Mouse (Mus musculus) lung, adult 18-20 months (tissue): Measurements from ENCODE around the gene Aloxe3.

Experiments used
- DNase-seq, 2 experiments: peaks; one replicate each; pipeline ENCODE4 v3.0.0; 2022; ENCODE audit warnings: mixed read lengths in 2 of 2

Gene Aloxe3

DNA sequence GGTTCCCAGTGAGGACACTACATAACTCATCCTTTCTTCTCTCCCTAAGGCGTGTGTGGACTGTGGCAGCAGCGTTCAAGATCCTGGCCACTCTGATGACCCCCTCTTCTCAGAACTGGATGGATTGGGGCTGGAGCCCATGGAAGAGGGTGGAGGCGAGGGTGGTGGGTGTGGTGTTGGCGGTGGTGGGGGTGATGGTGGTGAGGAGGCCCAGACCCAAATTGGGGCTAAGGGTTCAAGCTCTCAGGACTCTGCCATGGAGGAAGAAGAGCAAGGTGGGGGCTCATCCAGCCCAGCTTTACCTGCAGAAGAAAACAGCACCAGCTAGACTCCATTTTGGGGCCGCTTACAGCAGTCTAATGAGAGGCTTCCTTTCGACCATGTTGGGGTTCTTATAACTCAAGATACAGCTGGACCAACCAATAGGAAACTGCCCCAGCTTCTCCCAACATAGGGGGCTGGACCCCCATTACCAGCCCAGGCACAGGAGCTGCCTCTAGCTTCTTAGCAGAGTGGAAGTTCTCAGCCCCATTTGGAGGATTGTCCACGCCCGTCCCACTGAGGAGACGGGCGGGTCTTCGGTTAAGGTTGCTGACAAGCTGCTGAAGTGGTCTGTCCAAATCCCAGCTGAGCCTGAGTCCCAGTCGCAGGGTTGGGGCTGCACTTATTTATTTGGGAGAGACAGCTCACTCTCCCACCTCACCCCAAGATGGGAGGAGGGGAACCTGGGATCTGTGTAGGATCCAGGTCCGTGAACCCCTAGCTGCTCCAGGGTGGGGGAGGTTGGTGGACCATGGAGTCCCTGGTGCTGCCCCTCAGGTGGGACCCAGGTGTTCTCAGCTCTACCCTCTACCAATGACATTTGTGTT is 16.4 kb upstream of the Aloxe3 start:
- peak in 1 of 2 experiments; percentile 6 for DNase-seq

DNA sequence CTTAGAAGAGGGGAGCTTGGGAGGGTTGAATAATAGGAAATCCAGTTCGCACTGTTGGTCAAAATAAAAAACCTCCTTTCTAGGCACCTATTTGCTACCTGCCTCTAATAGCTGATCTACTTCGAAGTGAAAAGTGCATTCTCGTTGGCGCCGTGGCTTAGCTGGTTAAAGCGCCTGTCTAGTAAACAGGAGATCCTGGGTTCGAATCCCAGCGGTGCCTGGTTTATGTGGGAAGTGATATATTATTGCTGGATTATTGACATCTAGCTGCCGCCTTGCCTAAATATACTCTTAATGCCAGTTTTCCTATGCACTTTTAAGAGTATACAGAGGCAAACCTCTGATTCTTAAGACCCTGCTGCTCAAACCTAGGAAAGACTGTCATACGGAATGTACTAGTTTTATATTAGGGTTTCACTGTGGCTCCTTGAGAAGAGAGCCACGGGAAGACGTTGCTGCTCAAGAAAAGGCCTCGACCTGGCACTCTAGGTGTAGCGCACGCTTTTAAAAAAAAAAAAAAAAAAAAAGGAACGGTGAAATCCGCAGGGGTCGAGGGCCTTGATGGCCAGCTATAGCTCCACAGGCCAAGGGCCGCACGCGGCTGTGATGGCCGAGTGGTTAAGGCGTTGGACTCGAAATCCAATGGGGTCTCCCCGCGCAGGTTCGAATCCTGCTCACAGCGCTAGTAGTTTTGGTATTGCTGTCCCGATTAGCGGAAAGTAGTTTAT is 15.2 kb upstream of the Aloxe3 start:
- DNase-seq = peak; percentile 87 to 91

DNA sequence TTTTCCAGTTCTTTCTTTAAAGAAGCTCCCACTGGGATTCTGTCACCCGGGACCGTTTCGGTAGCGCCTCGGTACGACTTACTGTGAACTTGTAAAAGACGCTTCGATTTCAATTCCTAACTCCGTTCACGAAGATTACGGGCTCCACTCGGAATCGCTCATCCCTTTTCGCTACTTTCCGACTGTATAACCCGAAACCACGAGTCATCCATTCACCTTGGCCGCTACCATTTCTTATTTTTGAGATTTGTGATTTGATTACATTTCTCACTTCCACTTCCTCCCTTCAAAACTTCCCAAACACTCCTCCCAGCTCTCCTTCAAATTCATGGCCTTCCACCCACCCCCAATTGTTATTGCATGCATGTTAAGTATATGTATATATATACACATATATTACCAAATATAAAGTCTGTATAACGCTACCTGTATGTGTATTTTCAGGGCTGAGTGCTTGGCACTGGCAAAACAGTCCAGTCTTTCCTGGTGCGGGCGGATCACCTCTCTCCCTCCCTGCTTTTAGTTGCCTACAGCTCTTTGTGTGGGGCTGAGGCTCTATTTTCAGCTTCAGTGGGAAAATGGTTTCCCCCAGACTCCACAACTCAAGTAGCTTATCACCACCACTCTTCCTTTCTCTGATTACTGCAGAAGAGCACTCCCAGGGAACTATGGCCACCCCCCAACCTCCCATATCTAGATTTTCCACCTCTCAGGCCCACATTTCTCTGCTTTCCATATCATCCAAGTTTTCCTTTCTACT is 14.5 kb upstream of the Aloxe3 start:
- no peak for DNase-seq

DNA sequence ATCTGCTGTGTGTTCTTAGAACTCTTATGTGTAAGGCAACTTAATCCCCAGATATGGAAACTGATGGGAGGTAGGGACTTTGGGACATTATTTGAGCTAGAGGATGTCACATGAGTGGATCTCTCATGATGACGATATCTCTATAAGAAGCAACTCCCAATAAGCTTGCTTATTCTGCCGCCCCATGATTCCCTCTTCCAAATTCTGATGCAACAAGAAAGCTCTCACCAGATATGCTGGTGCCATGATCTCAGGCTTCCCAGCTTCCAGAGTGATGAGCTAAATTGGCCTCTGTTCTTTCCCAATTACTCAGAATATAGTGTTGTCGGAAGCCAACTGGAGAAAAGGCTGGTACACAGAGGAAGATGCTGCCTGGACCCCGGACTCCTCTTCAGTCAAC is 13.8 kb upstream of the Aloxe3 start:
- DNase-seq = no peak

DNA sequence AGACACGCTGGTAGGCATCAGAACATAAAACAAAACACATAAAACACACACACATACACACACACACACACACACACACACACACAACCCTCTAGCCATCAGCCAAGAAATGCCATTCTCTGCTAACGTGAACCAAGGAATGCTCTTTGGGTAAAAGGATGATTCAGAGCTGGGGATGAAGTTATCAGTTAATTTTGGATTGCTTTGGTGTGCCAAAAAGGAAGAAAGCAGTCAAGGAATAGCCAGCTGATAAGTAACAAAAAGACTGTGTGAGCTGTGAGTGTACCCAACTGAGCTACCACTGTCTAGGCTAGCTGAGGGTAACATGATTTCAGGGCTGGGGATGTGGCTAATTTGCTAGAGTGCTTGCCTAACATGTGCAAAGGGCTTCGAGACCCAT is 11.7 kb upstream of the Aloxe3 start:
- no peak for DNase-seq

DNA sequence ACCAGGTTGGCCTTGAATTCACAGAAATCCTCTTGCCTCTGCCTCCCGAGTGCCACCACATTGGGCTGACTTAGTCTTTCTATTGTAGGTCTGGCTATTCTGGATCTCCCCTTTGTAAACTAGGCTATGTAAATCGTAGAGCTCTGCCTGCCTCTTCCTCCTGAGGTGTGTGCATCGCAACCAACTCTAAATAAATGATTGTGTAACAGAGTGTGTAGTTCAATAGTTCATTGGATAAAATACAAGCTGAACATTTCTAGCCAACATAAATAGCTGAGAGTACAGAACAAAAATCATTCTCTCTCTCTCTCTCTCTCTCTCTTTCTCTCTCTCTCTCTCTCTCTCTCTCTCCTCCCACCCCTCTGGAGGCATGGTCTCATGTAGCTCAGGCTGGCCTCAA is 11.1 kb upstream of the Aloxe3 start:
- no peak for DNase-seq

DNA sequence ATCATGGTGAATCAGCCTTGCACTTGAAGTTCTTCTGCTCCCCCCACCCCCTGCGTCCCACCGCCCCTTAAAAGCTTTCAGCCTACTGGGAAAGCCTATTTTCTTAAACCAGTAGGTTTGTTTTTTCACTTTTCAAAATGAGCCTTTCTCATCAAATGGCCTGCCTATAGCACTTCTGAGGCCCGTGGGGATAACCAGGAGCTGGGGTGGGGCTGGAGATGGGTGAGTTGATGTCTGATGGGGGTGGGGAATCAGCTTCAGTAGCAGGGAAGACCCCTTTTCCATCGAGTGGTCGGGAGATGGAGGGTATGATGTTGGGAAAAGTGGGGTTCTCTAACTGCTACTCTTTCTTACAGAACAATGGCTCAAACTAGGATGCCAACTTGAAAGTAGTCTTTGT is 8.9 kb upstream of the Aloxe3 start:
- DNase-seq = no peak

DNA sequence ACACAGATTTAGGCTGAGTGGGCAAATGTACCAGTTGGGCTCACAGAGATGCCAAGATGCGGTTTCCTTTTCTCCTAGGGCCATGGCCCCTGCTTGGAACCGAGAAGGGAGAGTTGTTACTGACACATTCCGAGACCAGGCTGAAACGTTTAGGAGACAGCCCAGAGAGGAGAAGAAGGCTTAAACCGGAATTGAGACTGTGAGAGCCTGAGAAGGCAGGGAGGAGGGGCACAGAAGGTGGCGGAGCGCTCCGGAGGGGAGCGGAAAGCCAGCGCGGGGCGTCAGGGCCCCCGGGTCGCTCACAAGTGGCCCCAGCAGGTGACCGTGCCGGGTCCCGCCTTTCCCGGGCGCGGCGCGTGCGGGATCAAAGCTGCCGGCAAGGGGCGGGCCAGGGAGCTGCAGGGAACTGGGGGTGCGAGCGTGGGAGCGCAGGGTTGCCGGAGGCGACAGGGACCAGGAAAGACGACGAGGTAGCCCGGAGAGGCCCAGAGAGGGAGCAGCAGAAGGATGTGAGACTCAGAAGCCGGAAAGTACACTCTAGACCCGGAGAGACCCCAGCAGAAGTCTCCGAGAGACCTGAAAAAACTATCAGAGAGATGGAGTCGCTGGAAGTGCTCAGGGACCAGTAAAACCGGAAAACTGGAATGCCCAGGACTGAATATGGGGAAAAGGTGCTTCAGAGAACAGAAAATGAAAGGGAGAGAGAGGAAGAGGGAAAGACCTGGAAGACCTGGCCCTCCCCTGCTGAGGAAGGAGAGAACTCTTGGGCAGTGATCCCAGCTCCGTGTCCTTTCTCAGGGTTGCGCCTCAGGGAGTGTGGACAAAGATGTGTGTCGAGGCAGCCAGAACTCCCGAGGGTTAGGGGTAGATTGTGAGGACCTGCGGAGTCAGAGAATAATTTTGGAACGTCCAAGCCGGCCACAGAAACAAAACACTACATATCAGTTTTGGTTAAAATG is 7.7 kb upstream of the Aloxe3 start:
- peak; percentile 77 to 83 for DNase-seq

DNA sequence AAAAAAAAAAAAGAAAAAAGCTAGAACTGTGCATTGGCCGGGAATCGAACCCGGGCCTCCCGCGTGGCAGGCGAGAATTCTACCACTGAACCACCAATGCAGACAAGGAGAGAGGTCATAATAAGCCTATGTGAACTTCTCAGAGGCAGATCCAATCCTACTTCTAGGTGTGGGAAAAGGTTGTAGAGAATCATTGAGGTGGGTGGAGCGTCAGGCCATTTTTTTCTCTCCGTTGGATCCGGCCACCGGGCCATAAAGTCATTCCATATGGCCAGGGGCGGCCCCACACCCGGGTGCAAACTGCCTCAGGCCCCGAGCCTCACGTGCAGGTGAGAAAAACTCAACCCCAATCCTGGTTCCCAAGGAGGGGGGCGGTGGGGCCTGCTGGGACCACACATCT is 6.9 kb upstream of the Aloxe3 start:
- peak; percentile 77 to 90 for DNase-seq

DNA sequence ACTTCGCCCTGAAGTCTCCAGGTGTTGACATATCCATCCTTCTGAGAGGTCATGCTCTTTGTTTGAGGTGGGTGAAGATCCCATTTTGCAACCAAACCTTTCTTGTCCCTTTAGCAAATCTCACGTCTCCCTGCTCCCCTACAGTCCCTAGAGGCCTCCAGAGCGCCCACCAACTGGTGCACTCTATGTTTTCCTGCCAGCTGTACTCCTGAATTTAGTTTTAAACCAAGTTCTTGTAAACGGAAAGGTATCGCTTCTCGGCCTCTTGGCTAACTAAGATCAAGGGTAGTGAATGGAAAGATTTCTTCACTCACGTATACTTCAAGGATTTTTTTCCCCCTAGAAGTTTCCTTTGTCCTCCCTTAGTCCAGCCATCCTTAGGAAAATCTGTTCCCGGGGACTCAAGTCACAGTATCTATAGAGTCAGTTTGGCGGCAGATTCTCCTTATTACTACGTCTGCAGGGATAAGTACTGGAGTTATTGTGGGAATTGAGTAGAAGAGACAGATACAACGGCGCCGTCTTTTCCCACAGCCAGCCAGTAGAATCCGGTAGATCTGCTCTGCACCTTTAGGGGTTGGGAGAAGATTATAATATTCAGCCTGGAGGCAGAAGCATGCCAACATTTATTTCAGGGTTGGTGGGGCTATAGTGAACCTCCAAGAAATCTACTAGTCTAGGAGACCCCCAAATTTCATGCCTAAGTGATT is 6.1 kb upstream of the Aloxe3 start:
- DNase-seq = no peak

DNA sequence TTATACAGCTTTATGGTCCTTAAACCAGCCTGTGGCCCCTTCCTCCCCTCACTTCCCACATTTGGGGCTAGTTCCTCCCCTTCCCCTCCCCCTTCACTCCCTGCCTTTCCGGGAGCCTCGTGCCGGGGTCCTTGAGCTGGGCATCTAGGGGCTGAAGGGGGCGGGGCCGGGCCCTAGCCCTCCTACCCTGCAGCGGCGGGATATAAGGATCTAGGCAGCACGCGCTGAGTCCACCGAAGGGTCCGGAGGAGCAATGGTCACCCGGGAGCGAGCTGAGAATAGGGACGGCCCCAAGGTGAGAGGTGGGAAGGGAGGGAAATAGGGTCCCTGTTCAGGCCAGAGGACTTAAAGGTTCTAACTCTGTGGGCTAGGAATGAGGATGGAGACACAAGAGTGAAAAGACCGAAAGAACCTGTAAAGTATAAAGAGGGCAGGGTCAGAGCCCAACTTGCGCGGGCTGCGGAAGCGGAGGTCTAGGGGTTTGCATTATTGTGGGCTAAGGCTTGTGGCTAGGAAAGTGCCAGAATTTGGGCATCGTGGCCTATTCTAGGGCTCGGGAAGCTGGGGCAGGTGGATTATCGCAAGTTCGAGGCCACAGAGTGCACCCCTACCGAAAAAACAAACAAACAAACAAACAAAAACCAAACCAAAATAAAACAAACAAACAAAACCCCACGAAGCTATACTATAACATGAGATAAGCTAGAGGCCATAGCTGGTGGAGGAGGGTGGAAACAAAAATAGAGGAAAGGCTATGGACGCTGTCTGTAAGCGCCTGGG is 5.3 kb upstream of the Aloxe3 start, which contains the start of gene Hes7:
TSS of gene Hes7 (plus strand) at position 184 of the 780 bp plus-strand sequence.
- no peak for DNase-seq

DNA sequence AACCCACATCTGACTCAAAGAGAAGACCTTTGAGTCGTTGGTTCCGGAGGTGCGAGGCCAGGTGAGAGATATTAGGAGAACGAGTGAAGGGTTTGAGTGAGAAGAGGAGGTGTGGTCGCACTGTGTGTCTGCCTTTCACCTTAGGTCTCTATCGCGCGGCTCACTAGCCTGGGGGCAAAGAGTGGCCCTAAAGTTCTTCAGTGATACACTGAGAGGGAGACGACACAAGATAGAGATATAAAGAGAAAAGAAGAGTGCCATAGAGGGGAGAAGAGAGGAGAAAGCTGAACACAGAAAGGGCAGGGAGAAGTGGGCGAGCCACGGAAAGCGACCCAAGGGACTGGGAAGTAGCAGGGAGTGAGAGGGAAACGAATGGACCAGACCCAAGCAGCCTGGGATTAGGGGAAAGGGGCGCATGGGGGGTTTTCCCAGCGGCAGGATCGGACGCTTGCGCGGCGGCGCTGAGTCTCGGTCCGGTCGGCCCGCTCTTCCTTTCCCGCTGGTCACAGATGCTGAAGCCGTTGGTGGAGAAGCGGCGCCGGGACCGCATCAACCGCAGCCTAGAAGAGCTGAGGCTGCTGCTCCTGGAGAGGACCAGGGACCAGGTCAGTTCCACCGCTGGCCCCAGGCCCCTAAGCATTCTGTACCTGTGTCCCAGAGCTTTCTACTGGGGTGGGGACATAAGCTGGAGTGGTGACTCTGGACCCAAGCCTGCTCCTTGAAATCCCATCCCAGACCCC is 4.5 kb upstream of the Aloxe3 start:
- DNase-seq = no peak

DNA sequence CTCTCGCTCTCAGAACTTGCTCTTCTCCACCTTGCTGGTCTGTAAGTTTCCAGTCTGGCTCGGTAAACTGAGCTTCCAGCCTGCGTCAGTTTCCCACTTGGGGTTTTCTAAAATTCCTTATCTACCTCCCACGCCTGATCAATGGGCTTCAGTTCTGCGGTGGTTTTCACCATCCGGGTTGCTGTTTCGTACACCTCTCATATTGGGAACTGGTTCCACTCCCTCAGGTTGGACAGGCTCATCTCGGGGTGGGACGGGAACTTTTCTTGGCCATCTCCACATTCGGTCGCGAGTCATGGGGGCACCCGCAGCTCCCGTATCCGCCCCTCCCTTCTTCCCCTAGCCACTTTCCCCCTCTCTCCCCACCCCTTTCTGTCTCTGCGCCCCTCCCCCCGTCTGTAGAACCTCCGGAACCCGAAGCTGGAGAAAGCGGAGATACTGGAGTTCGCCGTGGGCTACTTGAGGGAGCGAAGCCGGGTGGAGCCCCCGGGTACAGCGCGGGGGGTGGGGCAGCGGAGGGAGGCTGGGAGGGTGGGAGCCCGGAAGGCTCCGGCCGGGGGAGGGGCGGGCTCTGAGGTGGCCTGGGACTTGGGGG is 3.9 kb upstream of the Aloxe3 start:
- no peak for DNase-seq

DNA sequence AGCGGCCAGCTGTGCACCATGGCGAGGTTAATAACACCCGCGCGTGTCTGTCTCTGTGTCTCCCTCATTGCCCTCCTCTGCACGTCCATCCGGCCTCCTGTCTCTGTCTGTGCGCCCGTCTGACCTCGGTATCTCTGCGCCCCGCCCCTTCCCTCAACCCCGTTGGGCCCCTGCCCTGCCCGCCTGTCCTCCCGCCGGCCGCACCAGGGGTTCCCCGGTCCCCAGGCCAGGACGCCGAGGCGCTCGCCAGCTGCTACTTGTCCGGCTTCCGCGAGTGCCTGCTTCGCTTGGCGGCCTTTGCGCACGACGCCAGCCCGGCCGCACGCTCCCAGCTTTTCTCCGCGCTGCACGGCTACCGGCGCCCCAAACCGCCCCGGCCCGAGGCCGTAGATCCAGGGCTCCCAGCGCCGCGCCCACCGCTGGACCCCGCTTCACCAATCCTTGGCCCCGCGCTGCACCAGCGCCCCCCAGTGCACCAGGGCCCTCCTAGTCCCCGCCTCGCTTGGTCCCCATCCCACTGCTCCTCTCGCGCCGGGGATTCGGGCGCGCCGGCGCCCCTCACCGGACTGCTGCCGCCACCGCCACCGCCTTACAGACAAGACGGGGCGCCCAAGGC is 3.3 kb upstream of the Aloxe3 start, which contains the start of gene 9130213A22Rik:
TSS of gene 9130213A22Rik (minus strand) at position 254 of the 616 bp plus-strand sequence.
- DNase-seq = peak; percentile 91 to 92

DNA sequence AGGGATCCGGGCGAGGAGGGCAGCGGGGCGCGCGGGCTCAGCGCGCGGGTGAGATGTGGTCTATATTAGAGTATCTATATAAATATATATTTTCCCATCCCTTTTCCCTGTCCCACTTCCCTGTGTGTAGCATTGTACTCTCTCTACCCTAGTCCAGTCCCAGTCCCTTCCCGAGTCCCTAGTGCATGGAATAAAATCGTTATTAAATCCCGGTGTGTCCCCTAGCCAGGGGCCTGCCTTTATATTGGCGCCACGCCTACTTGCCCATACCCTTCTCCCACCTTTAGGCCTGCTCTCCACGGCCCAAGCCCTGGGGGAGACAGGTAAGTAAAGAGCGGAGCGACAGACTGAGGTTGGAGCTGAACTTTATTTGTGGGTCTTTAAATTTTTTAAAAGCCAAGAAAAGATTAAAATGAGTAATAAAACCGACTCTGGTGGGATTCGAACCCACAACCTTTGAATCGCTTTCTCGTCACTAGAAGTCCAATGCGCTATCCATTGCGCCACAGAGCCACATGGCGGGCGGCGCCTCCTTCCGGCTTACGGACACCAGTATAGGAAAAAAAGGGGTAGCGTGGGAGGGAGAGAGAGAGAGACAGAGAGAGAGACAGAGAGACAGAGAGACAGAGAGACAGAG is 2.5 kb upstream of the Aloxe3 start:
- peak; percentile 89 to 91 for DNase-seq

DNA sequence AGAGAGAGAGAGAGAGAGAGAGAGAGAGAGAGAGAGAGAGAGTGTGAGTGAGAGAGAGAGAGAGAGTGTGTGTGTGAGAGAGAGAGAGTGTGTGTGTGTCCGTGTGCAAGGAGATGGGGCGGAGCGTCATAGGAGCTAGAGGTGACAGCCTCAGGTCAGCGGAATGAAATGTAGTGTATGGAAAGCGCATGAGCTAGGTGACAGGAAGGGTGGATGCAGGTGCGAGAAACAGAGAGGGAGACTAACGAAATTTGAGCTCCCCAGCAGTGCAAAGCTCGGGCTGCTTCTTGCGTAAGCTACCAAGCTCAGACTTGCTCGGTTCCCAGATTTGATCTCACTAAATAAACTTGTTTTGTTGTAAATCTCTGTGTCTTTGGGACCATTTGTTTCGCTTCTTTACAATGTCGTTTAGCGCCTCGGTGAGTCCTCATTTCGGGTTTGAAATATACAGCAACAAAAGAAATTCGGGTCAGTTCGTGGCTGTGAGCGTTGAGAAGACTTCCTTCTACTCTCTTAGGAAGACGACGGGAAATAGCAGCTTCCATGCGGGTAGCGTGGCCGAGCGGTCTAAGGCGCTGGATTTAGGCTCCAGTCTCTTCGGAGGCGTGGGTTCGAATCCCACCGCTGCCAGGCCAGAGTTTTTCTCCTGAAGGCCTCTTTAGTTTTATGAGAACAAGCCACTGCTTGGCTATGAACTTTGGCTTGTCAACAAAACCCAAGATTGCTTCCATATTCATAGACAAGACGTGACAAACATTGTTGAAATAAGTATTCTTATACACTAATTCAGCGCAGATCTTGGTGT is 1.8 kb upstream of the Aloxe3 start:
- DNase-seq = peak; percentile 88 to 89

DNA sequence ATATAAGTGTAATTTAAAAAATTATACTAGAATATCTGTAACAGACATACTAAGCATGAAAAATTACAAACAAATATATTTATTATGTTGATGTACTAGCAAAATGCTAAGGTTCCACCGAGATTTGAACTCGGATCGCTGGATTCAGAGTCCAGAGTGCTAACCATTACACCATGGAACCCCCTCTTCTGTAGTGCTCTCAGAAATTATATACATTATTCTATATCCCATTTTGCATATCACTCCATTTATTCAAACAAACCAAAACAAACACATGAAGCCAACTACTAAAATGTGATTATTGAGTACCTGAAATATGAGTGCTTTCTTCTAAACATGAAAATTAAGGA is 1.2 kb upstream of the Aloxe3 start:
- DNase-seq = peak in 1 of 2 experiments; percentile 63
